Mouse (Mus musculus): ENCODE measurements around the gene AI837181.

- TF ChIP-seq CTCF (IDR thresholded peaks at IDR 0.05) (peak; percentile 35), EP300 (IDR thresholded peaks at IDR 0.05) (no peak)
These were observed 32.2 kb downstream of the AI837181 start for GRCm38 (mm10) chr19:5456922-5457745.

All from lung, postnatal 0 days (tissue).